Mouse (Mus musculus): Measurements from ENCODE around the gene Wnt2. TPM values are rescaled to one million over a fixed set of nuclear protein-coding genes. Genes with fewer than 3 reads are reported as not detected.

Wnt2 gene
- 1 to 10 TPM; 6.4 to 6.9 TPM for total RNA-seq (2021)
- long read RNA-seq, experiment 1, transcript Wnt2-201 (5 exons, 2,255 nt), result major isoform, 18 of 24 reads
- long read RNA-seq, experiment 1, partial matches to known transcripts, result 0 of 24 reads
- long read RNA-seq, experiment 1, other reads (novel, unspliced or antisense), result 6 of 24 reads
- long read RNA-seq, experiment 2, transcript Wnt2-201 (5 exons, 2,255 nt), result major isoform, 9 of 12 reads
- long read RNA-seq, experiment 2, partial matches to known transcripts, result 0 of 12 reads
- long read RNA-seq, experiment 2, other reads (novel, unspliced or antisense), result 3 of 12 reads

- peak in 1 of 2 experiments; percentile 36 for DNase-seq (ENCODE audit: low spot score in 2 of 2)
Observed at GRCm38 (mm10) chr6:18029746-18030656, at the start of gene Wnt2. Gene Wnt2, minus strand, starts transcription at chr6:18030585.

DNA sequence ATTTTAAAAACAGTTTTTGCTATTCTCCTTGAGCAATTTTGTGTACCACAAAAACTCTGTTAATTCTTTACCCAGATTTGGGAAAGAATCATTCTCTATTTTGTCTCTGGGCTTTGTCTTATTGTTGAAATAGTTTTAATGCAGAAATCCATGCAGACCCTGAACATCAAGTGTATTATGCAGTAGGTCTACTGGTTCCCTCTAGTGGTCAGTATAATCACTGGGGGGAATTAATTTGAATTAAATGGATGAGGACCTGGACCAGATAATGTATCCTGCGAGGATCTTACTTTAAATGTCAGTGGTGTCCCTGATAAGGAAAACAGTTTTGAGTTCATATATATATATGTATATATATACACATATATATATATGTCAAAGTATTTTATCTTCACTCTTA is 48.2 kb upstream of the Wnt2 start:
- no peak for DNase-seq (ENCODE audit: low spot score in 2 of 2)

DNA sequence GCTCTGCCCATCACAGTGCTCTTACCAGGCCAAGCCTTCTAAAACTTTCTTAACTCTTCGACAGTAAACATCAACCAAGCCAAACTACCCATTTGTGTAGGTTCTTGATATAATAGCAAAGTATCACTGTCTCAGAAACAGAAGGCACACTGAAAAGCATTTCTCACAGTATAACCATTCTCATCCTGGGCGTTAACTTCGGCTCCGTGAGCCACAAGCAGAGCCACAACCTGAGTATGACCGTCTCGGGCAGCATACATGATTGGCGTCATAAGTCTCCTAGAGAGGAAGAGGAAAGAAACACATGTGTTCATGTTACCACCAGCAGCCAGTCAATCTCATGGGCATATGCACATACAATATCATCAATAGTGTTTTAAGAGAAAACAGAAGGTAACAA is 46.6 kb upstream of the Wnt2 start:
- DNase-seq (ENCODE audit: low spot score in 2 of 2), result no peak

DNA sequence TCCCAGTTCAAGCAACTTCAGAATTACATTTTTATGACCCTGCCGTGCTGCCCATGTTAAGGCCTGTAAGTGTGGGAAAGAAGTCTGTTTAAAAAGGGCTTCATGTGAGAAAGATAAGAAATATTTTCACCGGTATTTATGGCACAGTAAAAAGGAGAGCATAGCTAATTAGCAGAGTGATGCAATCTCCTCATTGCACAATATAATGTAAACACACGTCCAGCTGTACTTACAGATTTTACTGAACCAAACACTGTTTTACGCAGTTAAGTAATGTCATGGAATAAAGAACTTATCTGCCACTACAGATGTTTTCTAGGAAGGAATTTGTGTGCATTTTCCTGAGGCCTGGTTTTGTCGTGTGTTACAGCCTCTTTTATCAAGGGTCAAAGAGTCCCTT is 46.2 kb upstream of the Wnt2 start:
- DNase-seq (ENCODE audit: low spot score in 2 of 2), result no peak

GRCm38 (mm10) chr6:18057899-18058298 is 27.5 kb upstream of the Wnt2 start:
- no peak for DNase-seq (ENCODE audit: low spot score in 2 of 2)

GRCm38 (mm10) chr6:18051702-18052101 is 21.3 kb upstream of the Wnt2 start:
- peak; percentile 49 to 69 for DNase-seq (ENCODE audit: low spot score in 2 of 2)

GRCm38 (mm10) chr6:18044299-18044698 is 13.9 kb upstream of the Wnt2 start:
- DNase-seq (ENCODE audit: low spot score in 2 of 2), result no peak

- DNase-seq (ENCODE audit: low spot score in 2 of 2), result no peak
Observed at GRCm38 (mm10) chr6:18043172-18043571, 12.8 kb upstream of the Wnt2 start.

- DNase-seq (ENCODE audit: low spot score in 2 of 2), result no peak
Observed at GRCm38 (mm10) chr6:18032271-18032670, 1.9 kb upstream of the Wnt2 start.

DNA sequence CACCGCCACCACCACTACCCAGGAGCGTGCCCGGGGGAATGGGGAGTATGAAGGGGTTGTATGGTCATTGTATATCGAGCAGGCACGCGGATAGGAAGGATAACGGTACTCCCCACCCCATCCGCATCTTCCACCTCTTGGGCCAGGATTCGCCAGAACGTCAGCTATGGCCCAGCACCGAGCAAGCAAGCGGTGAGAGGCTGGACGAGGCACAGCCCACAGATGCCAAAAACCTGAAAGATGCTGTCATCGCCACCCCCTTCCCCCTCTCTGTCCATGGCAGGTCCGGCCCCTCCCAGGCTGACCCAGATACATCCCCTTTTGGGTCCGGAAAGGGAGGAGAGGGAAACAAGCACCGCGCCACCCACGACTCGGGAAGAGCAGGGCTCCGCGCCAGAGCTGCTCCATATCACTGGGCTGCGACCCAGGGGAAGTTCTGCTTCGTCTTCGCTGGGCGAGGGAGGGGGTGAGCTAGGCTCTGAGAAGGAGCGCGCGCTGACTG is 1.2 kb upstream of the Wnt2 start:
- peak; percentile 66 to 75 for DNase-seq (ENCODE audit: low spot score in 2 of 2)

GRCm38 (mm10) chr6:18030868-18031508 is 603 bp upstream of the Wnt2 start:
- no peak for DNase-seq (ENCODE audit: low spot score in 2 of 2)

DNA sequence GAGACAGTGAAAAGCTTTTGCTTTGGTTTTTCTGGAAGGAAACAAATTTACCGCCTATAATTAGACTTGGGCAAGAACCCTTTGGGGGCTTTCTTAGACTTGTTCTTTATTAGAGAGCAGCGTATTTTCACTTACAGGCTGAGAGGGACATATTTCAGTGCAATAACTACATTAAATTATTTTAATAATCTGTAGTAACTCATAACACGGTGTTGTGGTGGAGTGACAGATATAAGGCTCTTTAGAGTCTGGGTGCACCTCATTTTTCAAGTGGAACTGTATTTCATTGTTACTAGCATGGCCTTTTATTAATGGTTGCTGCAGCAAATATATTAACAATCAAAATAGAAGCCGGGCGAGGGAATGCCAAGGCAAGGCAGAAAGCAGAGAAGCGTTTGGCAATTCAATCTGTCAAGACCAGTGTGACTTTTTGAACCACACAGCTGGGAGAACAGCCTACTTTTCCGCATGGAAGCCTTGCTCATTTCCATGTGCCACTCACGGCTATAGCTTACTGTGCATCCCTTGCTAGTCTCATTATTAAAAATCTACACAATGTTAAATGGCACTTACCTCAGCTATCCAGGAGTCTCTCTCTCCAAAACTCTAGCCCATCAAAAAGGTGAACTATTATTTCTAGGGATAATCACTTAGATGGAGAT is 6.1 kb downstream of the Wnt2 start:
- no peak for DNase-seq (ENCODE audit: low spot score in 2 of 2)

DNA sequence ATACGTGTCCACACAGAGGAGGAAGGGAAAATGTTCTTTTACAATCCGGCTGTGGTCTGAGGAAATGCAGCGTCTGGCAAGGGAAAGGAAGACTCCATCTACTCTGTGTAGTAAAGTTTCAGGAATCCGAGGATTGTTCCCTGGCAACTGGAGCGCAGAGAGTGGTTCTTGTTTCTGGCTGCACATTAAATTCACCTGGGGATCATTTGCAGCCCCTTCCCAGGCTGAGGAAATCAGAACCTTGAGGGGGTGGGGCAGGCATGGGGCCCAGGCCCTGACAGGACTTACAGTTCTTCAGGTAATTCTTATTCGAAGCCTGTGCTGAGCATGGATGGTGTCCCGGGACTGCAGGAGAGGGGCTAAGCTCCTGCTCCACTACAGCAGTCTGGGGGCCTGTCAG is 17.0 kb downstream of the Wnt2 start:
- no peak for DNase-seq (ENCODE audit: low spot score in 2 of 2)

DNA sequence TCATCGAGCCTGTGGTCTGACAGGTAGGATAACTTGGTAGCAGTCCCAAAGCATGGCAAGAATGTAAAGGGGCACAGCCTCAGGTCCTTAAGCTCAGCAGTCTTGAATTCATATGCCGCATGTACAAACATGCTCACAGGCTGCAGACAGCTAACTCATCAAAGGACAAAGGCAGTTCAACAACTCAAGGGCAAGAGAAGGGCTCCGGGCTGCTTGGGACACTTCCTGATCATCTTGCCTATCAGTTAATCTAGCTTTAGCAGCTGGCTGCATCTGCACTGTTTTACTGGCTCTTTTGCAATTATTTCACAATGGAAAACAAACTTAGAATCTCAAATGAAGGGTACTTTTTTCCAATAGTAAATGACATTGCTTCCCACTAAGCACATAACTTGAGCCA is 23.0 kb downstream of the Wnt2 start:
- DNase-seq (ENCODE audit: low spot score in 2 of 2), result no peak

- DNase-seq (ENCODE audit: low spot score in 2 of 2), result no peak
Observed at GRCm38 (mm10) chr6:18002065-18002464, 28.3 kb downstream of the Wnt2 start.

GRCm38 (mm10) chr6:17998497-17998896 is 31.9 kb downstream of the Wnt2 start:
- DNase-seq (ENCODE audit: low spot score in 2 of 2), result no peak

GRCm38 (mm10) chr6:17994956-17995790 is 35.2 kb downstream of the Wnt2 start:
- DNase-seq (ENCODE audit: low spot score in 2 of 2), result no peak

DNA sequence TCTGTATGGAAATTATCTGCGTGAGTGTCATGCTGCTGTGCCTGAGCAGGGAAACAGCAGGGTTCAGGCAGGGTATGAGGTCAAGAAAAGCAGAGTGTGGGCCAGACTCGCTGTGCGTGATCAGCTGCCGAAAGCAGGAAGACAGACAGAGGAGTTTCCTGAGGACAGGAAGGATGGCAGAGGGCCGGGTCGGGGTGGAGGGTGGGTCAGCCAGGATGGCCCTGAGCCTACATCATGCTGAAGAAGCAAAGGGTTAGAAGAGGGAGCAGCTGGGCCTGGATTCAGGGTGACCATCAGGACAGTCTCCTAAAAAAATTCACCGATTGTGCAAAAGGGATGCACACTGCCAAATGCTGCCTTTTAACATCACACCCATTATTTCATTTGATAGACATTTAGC is 38.8 kb downstream of the Wnt2 start:
- no peak for DNase-seq (ENCODE audit: low spot score in 2 of 2)

- no peak for DNase-seq (ENCODE audit: low spot score in 2 of 2)
Observed at GRCm38 (mm10) chr6:17990173-17991028, 40.0 kb downstream of the Wnt2 start.

All from left cerebral cortex, adult 18-20 months (tissue).